Mouse (Mus musculus): Measurements from ENCODE around the gene Dcun1d4. TPM values are rescaled to one million over a fixed set of nuclear protein-coding genes. Genes with fewer than 3 reads are reported as not detected.

The Dcun1d4 gene
- polyA plus RNA-seq, 1 experiment from 2014 or later: 42.2 TPM

DNA sequence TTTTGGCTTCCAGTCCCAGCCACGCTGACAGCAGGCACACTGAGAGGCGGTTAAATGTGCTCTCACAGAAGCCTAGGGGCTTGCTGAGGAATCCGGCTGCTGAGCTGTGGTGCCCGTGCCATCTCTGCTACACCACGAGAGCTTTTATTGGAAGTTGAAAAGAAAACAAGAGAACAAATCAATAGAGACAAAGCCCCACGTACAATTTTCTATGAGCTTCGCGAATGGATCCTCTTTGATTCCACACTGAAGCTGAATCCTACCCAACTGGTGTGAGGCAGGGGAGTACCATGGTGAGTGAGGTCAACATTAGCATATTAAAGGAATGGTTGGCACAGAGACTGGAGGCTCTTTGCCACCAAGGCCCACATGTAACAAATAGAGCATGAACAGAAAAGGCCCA, 120.6 kb downstream of the Dcun1d4 start:
- 0 out of 2 replicates have a peak, but pooled peaks cover 4% of the 10 kb centered on the region for H3K9me3 ChIP-seq
- 76% methylated on average over 8 of the region's 8 CpGs for WGBS
- no peak overlapping the region for H3K4me3 ChIP-seq (replicated peaks)
- no peak for ATAC-seq (ENCODE audit: insufficient number of reproducible peaks, insufficient read depth, low FRiP score, low TSS enrichment, low read depth)
- no peak overlapping the region for H3K4me2 ChIP-seq
- 0 out of 2 replicates have a peak, but pooled peaks cover 3% of the 10 kb centered on the region for H3K4me1 ChIP-seq (replicated peaks)
- H3K27ac ChIP-seq: no peak overlapping the region
- no peak overlapping the region for H3K9ac ChIP-seq (replicated peaks)
- H3K36me3 ChIP-seq: no peaks in the 10 kb centered on the region
- no peaks in the 10 kb centered on the region for H3K27me3 ChIP-seq

DNA sequence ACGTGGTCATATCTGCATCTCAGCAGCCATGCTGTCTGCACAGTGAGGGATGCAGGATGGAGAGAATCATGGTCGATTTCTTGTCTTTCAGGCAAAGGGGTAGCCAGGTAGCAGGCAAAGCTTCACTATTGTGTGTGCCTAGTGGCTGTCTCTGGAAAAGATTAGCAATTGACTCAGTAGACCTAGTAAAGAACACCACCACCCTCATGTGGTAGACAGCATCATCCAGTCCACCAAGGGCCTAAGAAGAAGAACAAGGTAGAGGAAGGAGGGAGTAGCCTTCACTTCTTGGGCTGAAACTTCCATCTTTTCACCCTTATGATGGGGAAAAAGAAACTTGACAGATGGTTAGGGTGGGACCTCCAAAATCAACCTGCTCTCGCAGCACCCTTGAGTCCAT, 122.1 kb downstream of the Dcun1d4 start:
- Histone ChIP-seq H3K4me3 (replicated peaks) (no peak overlapping the region), H3K4me1 (replicated peaks) (0 out of 2 replicates have a peak, but pooled peaks cover 3% of the 10 kb centered on the region), H3K9me3 (0 out of 2 replicates have a peak, but pooled peaks cover 6% of the 10 kb centered on the region), H3K9ac (replicated peaks) (no peak overlapping the region), H3K27me3 (no peaks in the 10 kb centered on the region), H3K27ac (no peak overlapping the region), H3K36me3 (no peaks in the 10 kb centered on the region), H3K4me2 (no peak overlapping the region)
- WGBS: 82% methylated on average over 3 of the region's 3 CpGs
- ATAC-seq (ENCODE audit: insufficient number of reproducible peaks, insufficient read depth, low FRiP score, low TSS enrichment, low read depth): no peak

DNA sequence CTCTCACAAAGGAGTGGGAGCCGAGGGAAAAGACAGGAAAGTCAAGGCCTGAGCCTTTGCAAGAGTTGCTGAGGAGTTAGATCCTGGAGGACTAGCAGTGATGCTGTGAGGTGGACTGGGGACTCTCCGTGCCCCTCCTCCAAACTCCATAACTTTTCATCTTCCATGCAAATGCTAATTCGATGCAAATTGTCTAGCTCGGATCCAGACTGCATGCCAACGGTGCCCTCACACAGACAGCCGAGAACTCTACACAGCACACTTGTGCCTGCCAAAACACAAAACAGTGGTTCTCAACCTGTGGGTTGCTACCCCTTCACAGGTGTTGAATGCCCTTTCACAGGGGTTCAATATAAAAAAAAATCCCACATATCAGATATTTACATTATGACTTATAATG, 123.7 kb downstream of the Dcun1d4 start:
- no peak overlapping the region for H3K4me2 ChIP-seq
- H3K36me3 ChIP-seq: no peaks in the 10 kb centered on the region
- H3K4me3 ChIP-seq (replicated peaks): no peak overlapping the region
- 88% methylated on average over 6 of the region's 6 CpGs for WGBS
- H3K9me3 ChIP-seq: 0 out of 2 replicates have a peak, but pooled peaks cover 6% of the 10 kb centered on the region
- H3K4me1 ChIP-seq (replicated peaks): no peaks in the 10 kb centered on the region
- H3K9ac ChIP-seq (replicated peaks): no peak overlapping the region
- H3K27me3 ChIP-seq: no peaks in the 10 kb centered on the region
- ATAC-seq (ENCODE audit: insufficient number of reproducible peaks, insufficient read depth, low FRiP score, low TSS enrichment, low read depth): no peak
- H3K27ac ChIP-seq: no peak overlapping the region

DNA sequence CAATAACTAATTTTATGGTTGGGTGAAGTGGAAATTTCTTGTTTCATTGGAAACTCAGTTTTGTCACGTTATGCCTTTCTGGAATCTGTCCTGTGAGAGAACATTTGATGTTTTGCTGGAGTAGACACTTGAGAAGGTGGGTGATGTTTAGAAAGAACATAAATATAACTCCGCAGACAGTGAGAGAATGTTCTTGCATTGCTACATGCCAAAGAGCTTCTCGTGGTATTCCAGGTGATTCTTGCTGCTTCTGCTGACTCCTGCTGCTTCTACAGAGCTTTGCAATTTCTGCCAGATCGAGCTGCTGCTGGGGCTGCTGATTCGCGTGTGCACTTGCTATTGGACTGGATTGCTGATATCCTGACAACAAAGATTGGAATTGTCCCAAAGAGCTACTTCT, 124.2 kb downstream of the Dcun1d4 start:
- Histone ChIP-seq H3K4me2 (no peak overlapping the region), H3K4me3 (replicated peaks) (no peak overlapping the region), H3K9ac (replicated peaks) (no peak overlapping the region), H3K27ac (no peak overlapping the region), H3K36me3 (no peaks in the 10 kb centered on the region), H3K27me3 (no peaks in the 10 kb centered on the region), H3K4me1 (replicated peaks) (no peaks in the 10 kb centered on the region), H3K9me3 (0 out of 2 replicates have a peak, but pooled peaks cover 7% of the 10 kb centered on the region)
- WGBS: 93% methylated on average over 6 of the region's 6 CpGs
- no peak for ATAC-seq (ENCODE audit: insufficient number of reproducible peaks, insufficient read depth, low FRiP score, low TSS enrichment, low read depth)

Other genes with a start within 250 kb of the Dcun1d4 start
- 21.2 and 23.3 TPM in 2 replicates for gene Fryl, start 224.4 kb upstream of the Dcun1d4 start, polyA plus RNA-seq (2016; fragmentation: Nextera tagmentation; extraction: Ambion mirVana)
- 181 and 208 TPM in 2 replicates for gene Ociad1, start 188.2 kb upstream of the Dcun1d4 start, polyA plus RNA-seq (2016; fragmentation: Nextera tagmentation; extraction: Ambion mirVana)
- gene Ociad2, start 140.0 kb upstream of the Dcun1d4 start, polyA plus RNA-seq (2016; fragmentation: Nextera tagmentation; extraction: Ambion mirVana): 7.8 and 9.4 TPM in 2 replicates
- not detected in 2 replicates for gene Cwh43, start 74.9 kb upstream of the Dcun1d4 start, polyA plus RNA-seq (2016; fragmentation: Nextera tagmentation; extraction: Ambion mirVana)
- gene Lrrc66, start 151.5 kb downstream of the Dcun1d4 start, polyA plus RNA-seq (2016; fragmentation: Nextera tagmentation; extraction: Ambion mirVana): not detected in 2 replicates
- gene Sgcb, start 166.8 kb downstream of the Dcun1d4 start, polyA plus RNA-seq (2016; fragmentation: Nextera tagmentation; extraction: Ambion mirVana): 35.1 and 38.2 TPM in 2 replicates
- 1.9 and 2.0 TPM in 2 replicates for gene Spata18, start 170.4 kb downstream of the Dcun1d4 start, polyA plus RNA-seq (2016; fragmentation: Nextera tagmentation; extraction: Ambion mirVana)

Data from limb, embryonic 12.5 days (tissue).